27 mouse cellular contexts compared by ENCODE assay signal in the genomic region with DNA sequence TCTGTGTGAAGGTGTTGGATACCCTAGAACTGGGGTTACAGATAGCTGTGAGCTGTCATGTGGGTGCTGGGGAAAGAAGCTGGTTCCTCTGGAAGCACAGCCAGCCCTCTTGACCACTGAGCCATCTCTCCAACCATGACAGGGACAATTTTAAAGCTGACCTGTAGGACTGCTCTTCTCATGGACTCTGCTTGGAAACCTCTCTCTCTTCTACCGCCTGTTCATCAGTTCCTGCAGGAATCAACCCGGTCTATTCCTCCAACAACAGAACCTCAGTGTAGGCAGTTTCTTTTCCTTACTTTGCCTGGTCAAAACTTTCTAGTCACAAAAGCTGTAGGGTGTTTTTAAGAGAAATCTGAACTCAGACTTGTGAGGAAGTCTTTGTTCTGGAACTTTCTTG. TPM values are rescaled to one million over a fixed set of nuclear protein-coding genes. Genes with fewer than 3 reads are reported as not detected.
"Had no signal": no experiment of that assay in that cellular context is flagged by ENCODE, and none has a peak within 500 bp of the region (broad histone marks: within the 10 kb centered on the region; RNA-seq: fewer than 3 reads in every experiment).

No protein-coding gene starts in this region.

- H3K9ac ChIP-seq: heart, embryonic 13.5 days; heart, embryonic 15.5 days; hindbrain, embryonic 13.5 days; hindbrain, embryonic 15.5 days; kidney, embryonic 15.5 days; limb, embryonic 13.5 days had no signal

- H3K36me3 ChIP-seq: heart, embryonic 13.5 days; heart, embryonic 15.5 days; hindbrain, embryonic 13.5 days; hindbrain, embryonic 15.5 days; kidney, embryonic 15.5 days; limb, embryonic 13.5 days had no signal

- H3K9me3 ChIP-seq: heart, embryonic 13.5 days; heart, embryonic 15.5 days; hindbrain, embryonic 13.5 days; hindbrain, embryonic 15.5 days; kidney, embryonic 15.5 days; limb, embryonic 13.5 days had no signal

- H3K4me1 ChIP-seq: heart, embryonic 13.5 days; heart, embryonic 15.5 days; hindbrain, embryonic 13.5 days; hindbrain, embryonic 15.5 days; kidney, embryonic 15.5 days; limb, embryonic 13.5 days had no signal

- DNase-seq: gastrocnemius, adult 2 months; gastrocnemius, postnatal 10 days; gastrocnemius, postnatal 25 days; heart, adult 18-20 months; heart, postnatal 14 days; heart, postnatal 36 days; kidney, adult 11 months; kidney, adult 2 months; kidney, adult 9 months; kidney, postnatal 14 days; kidney, postnatal 36 days; layer of hippocampus, adult 9-11 months; layer of hippocampus, postnatal 36 days; left cerebral cortex, postnatal 4 days had no signal

- H3K4me3 ChIP-seq: gastrocnemius, adult 2 months; heart, embryonic 13.5 days; heart, embryonic 15.5 days; hindbrain, embryonic 13.5 days; hindbrain, embryonic 15.5 days; kidney, embryonic 15.5 days; limb, embryonic 13.5 days had no signal

- H3K4me2 ChIP-seq: heart, embryonic 11.5 days; heart, embryonic 13.5 days; heart, embryonic 15.5 days; hindbrain, embryonic 13.5 days; hindbrain, embryonic 15.5 days; kidney, embryonic 15.5 days; limb, embryonic 13.5 days had no signal

- ATAC-seq: forebrain, embryonic 16.5 days; hindbrain, postnatal 0 days; intestine, embryonic 16.5 days had no signal

- H3K27ac ChIP-seq: gastrocnemius, adult 2 months; heart, embryonic 13.5 days; heart, embryonic 15.5 days; hindbrain, embryonic 13.5 days; hindbrain, embryonic 15.5 days; hindbrain, postnatal 0 days; kidney, embryonic 15.5 days; kidney, postnatal 0 days; limb, embryonic 13.5 days had no signal

- H3K27me3 ChIP-seq: heart, embryonic 13.5 days; heart, embryonic 15.5 days; hindbrain, embryonic 13.5 days; hindbrain, embryonic 15.5 days; kidney, embryonic 15.5 days; limb, embryonic 13.5 days had no signal

RNA-seq across cellular contexts. Expression of gene Adra1b, which starts 1.3 kb away (rescaled TPM):
- total RNA-seq: granulocyte monocyte progenitor cell, adult 5-6 weeks; hematopoietic stem cell, adult 5-6 weeks had no signal
